Mouse (Mus musculus): ENCODE results near the gene 4921517D22Rik.

4921517D22Rik gene

DNA sequence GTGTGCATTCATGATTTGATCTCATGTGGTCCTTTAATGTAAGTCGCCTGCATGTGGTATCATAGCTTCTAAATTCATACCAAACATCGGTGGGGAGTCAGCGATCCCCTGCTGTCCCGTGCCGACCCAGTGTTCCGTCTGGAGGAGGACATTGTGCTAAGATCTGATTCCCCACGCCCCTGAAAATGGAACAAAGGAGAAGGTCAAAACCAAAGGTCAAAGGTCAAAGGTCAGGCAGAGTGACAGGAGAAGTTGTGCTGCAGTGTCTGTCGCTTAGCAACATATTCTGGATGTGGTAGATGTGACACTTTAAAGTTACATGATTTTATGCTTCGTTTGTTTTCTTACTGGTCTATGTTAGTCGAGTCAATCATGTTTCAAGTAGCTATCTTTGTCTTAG, 2.4 kb downstream of the 4921517D22Rik start:
- DNase-seq (ENCODE audit: low spot score in 2 of 2) = no peak

DNA sequence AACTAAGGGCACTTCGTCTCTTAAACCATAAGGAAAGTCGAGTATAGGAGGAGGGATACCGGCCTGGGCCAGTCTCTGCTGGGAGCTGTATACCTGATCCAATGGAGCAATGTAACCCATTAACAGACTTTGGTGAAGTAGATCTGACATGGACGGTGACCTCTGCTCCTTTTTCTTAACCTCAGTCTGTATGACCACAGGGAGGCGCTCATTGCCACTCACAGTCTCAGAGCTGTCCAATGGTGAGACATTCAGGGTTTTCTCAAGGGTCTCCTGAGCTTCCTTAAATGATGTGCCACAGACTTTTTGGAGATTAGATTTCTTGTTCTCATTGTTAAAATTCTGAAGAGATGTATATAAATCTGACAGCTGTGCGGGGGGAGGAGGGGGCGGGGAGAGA, 3.3 kb downstream of the 4921517D22Rik start:
- DNase-seq (ENCODE audit: low spot score in 2 of 2) = no peak

DNA sequence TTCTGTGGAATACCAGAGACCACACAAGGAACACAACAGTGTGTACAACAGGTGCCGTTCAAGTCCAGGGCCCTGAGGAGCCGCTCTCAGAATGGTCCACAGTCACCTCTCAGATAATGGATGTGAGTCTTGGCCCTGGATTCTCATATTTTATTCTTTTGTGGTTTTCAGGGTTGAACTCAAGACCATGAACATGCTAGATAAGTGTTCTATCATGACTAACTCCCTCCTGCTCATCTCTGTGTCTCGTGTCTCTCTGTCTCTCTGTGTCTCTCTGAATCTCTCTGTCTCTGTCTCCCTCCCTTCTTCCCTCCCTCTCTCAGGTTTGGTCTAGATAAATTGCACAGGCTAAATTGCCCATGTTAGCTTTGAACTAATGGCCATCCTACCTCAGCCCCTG, 4.1 kb downstream of the 4921517D22Rik start:
- DNase-seq (ENCODE audit: low spot score in 2 of 2) = no peak

DNA sequence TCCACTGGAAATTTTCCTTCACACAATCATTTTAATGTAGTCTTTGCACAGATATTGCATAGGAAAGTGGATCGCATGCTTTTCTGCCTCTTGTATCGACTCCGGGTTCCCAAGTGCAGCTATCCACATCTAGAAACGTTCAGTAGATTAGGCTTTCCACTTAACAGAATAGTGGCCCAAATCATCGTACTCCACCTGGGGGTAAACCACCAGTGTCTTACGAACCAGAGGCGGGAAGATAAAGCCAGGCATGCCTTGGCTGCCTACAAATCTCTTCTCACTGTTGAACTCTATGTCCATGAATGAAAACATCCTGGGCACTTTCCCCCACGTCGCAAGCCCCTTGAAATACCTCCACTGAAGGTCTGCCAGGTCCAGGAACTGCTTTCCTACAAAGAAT, 4.6 kb downstream of the 4921517D22Rik start:
- DNase-seq (ENCODE audit: low spot score in 2 of 2) = no peak

DNA sequence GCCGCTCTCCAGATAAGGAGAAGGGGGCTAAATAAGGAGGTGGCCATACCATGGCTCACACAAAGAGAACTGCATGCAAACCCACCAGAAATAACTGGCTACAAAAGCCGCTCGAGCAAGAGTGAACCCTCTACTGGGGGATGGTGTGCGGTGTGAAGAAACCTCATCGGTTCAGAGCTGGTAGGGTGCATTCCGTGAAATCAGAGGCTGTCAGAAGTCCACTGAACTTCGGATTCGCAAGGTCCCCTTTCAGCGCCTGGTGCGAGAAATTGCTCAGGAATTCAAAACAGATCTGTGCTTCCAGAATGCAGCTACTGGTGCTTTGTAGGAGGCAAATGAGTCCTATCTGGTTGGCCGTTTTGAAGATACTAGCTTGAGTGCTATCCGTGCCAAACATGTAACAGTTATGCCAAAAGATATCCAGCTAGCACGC, 5.6 kb downstream of the 4921517D22Rik start:
- no peak for DNase-seq (ENCODE audit: low spot score in 2 of 2)

DNA sequence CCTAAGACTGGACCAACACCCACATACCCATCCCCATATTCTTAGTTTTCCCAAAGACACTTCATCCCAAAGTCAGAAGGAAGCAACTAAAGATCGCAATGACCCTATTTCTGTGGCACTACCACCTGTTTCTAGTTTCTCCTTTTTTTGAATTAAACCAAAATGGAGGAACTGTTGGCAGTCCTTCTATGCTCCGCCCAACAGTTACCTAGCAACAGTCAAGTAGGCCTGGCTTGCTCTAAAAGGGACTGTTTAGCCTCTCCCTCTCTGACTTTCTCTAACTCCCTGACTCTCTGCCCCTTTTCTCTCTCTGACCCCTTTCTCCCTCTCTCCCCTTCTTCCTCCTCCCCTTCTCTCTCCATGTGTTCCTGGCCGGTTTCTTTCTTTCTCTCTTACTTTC, 8.7 kb downstream of the 4921517D22Rik start:
- DNase-seq (ENCODE audit: low spot score in 2 of 2) = no peak

DNA sequence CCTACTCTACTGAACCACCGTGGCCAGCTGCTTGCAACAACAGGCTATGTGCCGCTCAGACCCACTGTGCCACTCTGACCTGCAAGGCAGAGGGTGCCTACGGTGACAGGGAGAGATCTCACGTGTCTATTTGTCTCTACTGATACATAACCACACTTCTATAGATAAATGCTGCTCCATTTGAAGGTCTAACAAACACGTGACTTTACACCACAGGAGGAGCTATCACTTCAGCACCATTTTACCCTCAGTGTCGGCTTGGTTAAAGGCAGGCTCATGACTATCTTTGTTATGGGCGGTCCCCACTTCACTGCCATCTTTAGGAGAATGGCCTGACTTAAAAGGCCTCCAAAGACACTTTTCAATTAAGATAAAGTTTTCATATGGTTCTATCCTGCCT, 11.3 kb downstream of the 4921517D22Rik start:
- DNase-seq (ENCODE audit: low spot score in 2 of 2) = no peak

DNA sequence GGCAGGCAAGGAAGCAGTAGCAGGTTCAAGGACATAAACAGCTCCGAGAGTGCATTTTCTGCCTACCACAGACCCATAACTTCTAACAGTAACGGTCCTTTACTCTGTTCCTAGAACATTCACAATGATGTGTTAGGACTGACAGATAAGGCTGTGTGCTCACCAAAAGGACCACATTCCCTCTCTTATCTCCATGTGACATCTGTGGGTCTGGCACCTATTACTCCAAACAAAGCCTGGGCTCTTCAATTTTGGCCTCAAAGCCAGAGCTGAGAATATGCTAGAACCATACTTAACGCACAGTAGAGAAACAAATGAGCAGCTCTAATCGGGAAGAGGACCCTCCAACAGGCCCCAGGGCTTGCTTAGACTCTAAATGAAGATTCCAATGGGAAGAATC, 14.0 kb downstream of the 4921517D22Rik start:
- no peak for DNase-seq (ENCODE audit: low spot score in 2 of 2)

DNA sequence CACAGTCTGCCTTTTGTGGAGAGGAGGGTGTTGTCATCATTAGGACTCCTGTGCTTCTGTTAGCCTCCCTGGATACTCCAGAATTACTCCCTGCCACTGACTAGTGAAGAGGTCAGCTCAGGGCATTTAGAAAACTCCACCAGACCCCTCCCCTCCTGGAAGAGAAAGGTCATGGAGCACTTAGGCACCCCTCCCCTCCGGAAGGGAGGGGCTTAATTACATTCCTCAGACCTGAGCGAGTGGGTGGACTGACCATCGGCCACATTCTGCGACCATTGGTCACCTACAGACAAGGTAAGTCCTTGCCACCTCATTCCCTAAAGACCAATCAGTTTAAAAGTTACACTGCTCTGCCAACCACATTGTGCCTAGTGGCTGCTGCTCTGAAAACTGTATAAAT, 14.6 kb downstream of the 4921517D22Rik start:
- no peak for DNase-seq (ENCODE audit: low spot score in 2 of 2)

DNA sequence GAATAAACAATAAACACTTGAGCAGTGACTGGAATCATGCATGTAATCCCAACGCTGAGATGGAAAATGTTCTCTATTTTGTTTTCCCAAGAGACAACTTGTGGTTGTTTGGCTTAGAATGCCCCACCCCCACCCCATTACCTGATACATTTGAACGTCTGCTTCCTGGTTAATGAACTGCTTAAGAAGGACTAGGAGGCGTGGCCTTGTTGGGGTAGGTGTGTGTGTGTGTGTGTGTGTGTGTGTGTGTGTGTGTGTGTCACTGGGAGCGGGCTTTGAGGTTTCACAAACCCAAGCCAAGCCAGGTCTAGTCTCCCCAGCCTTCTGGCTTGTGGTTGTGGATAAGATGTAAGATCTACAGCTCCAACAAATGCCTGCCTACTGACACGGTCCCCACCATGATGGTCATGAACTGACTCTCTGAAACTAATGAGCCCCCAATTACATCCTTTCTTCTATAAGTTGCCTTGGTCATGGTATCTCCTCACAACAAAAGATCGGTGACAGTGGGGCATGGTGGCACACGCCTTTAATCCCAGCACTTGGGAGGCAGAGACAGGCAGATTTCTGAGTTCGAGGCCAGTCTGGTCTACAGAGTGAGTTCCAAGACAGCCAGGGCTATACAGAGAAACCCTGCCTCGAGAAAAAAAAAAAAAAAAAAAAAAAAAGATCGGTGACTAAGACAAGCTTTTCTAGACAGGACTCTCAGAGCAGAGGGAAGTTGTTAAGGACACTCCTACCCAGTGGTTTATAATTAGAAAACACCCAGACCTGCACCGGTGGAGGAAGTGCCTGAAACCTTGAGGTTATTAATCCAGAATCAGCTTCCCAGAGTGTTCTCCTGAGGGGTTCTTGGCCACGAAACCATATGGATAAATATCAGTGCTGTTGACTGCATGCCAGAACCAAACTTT, 17.3 kb downstream of the 4921517D22Rik start:
- no peak for DNase-seq (ENCODE audit: low spot score in 2 of 2)

DNA sequence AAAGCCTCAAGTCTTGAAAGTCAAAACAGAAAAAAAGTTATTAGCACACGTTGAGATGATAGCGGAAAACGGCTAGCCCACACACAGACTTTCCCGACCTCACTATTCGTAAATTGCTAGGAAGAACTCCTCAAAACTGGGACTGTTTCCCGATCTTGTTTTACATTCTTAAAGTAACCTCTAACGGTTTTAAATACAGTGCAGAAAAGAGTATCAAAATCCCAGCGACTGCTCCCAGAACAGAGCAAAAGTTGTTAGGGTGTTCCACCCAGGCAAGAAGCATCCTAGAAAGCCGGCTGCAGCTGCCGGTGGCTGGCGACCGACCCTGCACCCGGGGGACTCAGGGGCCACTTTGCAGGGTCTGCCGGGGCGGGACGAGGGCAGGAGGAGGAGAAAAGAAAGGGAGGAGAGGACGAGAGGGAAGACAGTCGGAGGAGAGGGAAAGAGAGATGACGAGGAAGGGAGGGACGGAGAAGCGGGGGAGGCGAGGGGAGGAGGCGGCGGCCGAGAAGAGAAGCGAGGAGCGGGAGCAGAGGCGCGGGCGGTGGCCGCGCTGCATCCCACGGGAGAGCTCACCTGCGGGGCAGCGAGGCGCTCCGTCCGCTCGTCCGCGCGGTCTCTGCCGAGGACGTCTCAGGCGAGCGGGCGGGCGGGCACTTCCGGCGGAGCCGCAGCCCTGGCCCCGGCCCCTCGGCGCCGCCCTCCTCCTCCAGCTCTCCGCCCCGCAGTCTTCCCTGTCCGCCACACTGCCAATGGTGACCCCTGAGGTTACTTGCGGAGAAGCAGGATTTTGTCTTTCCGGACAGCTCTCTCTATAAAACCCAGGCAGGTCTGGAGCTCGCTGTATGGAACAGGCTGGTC, 18.5 kb downstream of the 4921517D22Rik start, which contains the start of gene Golm1:
Gene Golm1 (minus strand): TSS at position 661 of the 861 bp plus-strand sequence.
- DNase-seq (ENCODE audit: low spot score in 2 of 2) = peak; percentile 25 to 56

DNA sequence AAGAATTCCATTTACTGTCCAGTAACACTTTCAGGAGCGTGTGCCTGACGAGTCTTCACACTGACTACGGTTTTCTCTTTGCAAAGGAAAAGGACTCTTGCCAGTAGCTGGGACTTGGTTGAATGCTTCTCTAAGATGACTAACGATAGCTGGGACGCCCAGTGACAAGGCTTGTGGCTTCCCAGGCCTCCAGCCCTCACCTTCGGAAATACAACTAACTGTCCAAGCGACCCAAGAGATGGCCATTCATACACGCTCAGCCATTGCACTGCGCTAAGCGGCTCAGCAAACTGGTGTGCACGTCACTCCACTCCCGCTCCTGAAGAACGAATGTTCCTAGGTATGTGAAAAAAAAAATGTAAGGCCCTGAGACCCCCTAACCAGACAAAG, 19.2 kb downstream of the 4921517D22Rik start:
- peak in 1 of 2 experiments; percentile 25 for DNase-seq (ENCODE audit: low spot score in 2 of 2)

DNA sequence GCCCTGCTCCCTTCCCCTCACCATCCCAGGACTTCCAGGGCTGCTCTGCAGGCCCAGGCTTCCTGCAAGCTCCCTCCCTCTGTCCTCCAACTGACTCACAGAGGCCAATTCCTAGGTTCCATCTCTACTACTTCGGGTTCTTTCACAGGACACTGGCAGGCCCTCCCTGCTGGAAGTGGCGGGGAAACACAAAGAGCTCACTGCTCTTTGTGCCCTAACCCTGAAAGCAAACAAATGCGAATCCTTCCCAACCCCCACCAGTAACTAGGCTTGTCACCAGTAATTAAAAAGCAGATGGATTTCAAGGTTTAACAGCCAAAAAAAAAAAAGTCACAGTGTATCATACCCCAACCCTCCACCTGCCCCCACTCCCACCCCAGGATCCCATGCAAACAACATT, 19.7 kb downstream of the 4921517D22Rik start:
- DNase-seq (ENCODE audit: low spot score in 2 of 2) = no peak

DNA sequence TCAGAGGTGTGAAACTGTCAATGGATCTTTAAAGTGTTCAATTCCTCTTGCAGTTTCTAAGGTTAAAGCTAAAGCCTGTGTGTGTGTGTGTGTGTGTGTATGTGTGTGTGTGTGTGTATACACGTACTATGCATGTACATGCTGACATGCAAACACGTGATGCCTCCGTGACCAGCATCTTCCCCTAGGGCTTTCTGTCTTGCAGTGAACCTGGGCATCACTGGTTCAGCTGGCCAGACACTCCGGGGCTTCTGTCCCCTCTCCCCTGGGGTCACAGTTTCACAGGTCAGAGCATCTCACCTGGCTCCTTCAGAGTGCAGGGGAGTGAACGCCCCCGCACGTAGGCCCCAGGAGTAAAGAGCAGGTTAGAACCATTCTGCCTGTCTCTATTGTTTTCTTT, 20.3 kb downstream of the 4921517D22Rik start:
- DNase-seq (ENCODE audit: low spot score in 2 of 2) = no peak

DNA sequence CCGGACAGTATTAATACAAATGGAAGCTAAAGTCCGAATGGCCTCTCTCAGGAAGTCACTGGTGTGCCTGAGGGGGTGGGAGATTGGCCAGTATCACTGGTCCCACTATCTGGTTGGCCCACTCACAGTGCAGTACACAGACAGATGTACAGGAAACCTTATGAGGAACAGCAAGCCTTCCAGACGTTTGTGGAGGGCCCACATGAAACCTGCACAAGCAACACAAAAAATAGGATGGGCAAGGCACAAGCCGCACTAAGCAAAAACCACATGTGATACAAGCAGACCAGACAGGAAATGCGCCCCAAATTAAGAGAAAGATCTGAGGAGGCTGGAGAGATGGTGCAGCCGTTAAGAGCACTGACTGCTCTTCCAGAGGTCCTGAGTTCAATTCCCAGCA, 21.7 kb downstream of the 4921517D22Rik start:
- DNase-seq (ENCODE audit: low spot score in 2 of 2) = no peak

DNA sequence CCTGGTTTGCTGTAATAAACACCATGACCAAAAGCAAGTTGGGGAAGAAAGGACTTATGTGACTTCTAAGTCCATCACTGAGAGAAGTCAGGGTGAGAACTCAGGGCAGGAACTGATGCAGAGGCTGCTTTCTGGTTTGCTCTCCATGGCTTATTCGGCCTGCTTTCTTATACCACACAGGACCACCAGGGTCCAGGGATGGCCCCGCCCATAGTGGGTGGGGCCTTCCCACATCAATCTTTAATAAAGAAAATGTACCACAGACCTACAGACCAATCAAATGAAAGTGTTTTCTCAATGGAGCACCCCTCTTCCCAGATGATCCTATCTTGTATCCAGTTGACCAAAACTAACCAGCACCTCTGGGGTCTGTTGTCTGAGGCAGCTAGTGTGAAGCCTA, 22.4 kb downstream of the 4921517D22Rik start:
- no peak for DNase-seq (ENCODE audit: low spot score in 2 of 2)

DNA sequence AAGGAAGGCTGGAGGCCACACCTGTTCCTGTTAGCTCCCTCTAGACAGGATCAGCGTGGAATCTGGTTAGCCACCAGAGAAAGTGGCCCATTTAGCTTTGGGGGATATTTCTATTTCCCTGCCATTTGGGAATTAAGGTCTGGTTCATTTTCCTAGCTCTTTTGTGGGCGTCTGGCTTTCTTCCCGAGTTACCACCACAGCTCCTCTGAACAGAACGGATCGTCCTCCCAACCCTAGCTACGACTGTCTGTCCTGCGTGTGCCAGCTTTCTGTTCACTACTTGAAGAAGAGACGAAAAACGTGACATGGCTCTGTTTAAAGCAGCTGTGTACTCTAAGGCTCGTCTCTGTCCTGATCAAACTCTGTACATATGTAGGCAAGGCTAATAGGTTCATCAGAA, 24.0 kb downstream of the 4921517D22Rik start:
- DNase-seq (ENCODE audit: low spot score in 2 of 2) = no peak

DNA sequence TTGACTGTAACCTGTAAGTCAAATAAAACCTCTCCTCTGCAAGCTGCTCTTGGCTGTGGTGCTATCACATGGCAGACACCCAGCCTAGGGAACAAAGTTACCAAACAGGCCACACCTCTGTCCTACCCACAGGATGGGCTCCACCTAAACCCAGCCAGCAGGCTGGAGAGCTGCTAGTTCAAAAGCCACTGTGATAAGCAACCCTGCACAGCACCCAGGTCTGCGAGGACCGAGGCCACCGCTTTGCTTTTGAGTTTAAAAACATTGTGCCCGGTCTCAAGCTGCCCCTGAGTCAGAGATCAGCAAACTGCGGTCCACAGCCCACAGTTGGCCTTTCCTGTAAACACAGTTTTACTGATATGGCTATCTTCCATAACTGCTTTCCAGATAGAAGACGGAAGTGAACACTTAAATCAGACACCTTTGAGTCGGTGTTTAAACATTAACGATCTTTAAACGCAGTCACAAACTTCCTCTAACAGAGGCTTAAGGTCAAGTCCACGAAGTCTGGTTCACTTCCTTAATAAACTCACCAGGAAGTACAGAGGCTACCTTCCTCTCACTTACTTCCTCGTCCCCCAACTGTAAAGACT, 25.3 kb downstream of the 4921517D22Rik start:
- DNase-seq (ENCODE audit: low spot score in 2 of 2) = peak; percentile 53 to 54

DNA sequence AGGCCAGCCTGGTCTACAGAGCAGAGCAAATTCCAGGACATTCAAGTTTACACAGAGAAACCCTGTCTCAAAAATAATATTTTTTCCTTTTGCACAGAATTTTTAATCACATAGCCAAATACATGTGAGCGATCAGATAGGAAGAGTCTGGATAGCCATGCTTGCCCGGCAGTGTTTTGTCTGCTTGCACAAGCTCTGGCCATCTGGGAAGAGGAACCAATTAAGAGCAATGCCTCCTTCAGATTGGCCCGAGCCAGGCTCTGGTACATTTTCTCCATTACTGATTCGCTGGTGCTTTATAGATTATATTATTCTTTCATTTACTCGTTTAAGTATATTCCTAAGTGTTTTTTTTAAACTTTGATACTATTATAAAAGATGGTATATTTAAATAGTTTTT, 26.1 kb downstream of the 4921517D22Rik start:
- DNase-seq (ENCODE audit: low spot score in 2 of 2) = no peak

DNA sequence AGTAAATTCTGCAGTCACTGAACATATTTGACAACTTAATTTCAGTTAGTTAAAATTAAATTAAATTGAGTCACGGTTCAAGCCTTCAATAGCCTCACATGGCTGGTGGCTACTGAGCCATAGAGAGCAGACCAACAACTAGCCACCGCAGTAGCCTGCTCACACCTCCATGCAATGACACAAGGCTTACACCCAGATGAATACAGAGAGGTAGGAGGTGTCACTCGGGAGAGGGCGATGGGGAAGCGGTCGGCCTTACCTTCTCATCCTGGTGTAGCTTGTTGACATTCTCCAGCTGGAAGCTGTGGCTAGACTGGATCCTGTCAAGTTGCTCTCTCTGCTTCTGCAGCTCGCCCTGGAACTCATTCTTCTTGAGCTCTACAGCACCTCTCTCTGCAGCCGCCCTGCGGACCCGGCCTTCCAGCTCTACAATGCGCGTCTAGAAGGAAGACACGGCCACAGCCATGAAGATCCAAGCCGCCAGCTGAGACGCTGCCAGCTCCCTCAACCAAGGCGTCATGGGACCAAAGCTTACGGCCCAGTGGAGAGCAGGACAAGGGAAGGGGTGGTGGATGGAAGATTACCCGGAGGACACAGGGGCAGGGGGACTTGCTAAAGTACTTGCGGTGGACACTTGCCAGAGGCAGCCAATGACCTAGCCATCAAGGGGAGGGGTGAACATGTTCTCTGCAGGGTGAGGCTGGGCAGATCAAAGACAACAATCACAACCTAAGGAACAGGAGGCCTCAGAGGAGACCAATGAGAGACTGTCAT, 29.8 kb downstream of the 4921517D22Rik start:
- DNase-seq (ENCODE audit: low spot score in 2 of 2) = no peak

DNA sequence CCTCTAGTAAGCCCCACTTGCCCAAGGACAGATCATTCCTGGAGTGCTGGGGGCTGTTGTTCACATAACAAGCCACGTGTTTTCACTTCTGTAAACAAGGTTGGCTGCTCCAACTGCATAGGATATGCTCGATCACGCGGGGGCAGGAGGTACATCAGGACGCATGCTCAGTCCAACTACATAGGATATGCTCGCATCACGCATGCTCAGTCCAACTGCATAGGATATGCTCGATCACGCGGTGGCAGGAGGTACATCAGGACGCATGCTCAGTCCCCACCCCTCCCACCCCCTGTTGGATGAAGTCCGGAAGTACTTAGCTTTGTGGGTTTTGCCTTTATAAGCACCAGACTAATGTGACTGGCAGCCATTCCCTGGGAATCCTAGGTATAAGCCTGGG, 31.9 kb downstream of the 4921517D22Rik start:
- DNase-seq (ENCODE audit: low spot score in 2 of 2) = no peak

All from urinary bladder, adult 18-20 months (tissue).